Mouse (Mus musculus) heart, adult 2 months (tissue): Measurements from ENCODE around the gene Orc6.

Source experiments
- CTCF ChIP-seq: fragments of 200-600 bp; IDR thresholded peaks from 2 replicates; pipeline ENCODE4 v1.8.1; 2022; ENCODE audit warnings: antibody characterized with exemption, mild to moderate bottlenecking, moderate library complexity
- POLR2A ChIP-seq: fragments of 200-500 bp; IDR thresholded peaks from 2 replicates; pipeline ENCODE4 v1.6.1; 2011; ENCODE audit warnings: mild to moderate bottlenecking, low read depth, low read length, control low read depth; ENCODE audit not compliant: insufficient read depth

DNA sequence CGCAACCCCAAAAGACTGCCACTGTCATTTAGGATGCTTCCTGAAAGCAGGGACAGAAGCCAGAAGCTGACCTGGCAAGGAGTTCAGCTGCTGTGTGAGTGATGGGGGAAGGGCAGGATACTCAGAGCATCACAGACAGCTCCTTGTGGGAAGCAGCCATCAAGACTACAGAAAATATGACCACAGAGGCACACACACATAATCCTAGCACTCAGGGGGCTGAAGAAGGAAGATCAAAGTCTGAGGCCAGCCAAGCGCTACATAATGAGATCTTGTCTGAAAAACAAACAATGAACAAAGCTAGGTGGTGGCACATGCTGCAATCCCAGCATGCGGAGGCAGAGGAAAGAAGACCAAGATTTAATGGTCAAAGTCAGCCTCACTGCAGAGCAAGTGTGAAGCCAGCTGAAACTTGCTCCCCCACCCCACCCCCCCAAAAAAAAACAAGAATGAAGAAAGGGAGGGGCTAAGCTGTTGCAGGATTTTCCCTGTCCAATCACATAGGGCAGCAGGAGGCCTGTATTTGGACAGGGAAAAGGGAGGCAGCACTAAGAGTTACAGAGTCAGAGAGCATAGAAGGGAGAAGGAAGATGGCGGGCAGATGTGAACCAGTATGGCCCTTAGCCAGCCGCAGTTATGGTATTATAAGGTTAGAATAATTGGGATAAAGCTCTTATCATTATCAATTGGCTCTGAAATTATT, 40.6 kb downstream of the Orc6 start:
- TF ChIP-seq CTCF = no peak
- no peak for TF ChIP-seq POLR2A
